Mouse (Mus musculus) heart, adult 2 months (tissue): ENCODE results near the gene Hoxd11.

Source experiments
- CTCF ChIP-seq: fragments of 200-600 bp; IDR thresholded peaks from 2 replicates; pipeline ENCODE4 v1.8.1; 2022; ENCODE audit warnings: antibody characterized with exemption, mild to moderate bottlenecking, moderate library complexity
- EP300 ChIP-seq: fragments of 200-500 bp; IDR thresholded peaks from 2 replicates; pipeline ENCODE4 v1.6.1; 2011; ENCODE audit warnings: low read depth, low read length, control low read depth; ENCODE audit not compliant: insufficient read depth
- POLR2A ChIP-seq: fragments of 200-500 bp; IDR thresholded peaks from 2 replicates; pipeline ENCODE4 v1.6.1; 2011; ENCODE audit warnings: mild to moderate bottlenecking, low read depth, low read length, control low read depth; ENCODE audit not compliant: insufficient read depth

DNA sequence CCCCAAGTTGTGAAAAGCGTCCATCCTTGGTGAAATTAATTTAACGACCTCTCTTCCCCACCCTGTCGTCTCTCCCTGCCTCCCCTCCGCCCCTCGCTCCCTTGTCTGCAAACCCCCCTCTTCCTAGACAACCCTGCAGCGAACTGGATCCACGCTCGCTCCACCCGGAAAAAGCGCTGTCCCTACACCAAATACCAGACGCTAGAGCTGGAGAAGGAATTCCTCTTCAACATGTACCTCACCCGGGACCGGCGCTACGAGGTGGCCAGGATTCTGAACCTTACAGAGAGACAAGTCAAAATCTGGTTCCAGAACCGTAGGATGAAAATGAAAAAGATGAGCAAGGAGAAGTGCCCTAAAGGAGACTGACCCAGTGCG, 19.7 kb downstream of the Hoxd11 start:
- TF ChIP-seq POLR2A (no peak), CTCF (no peak), EP300 (no peak)
